Mouse (Mus musculus) liver, embryonic 16.5 days (tissue): ENCODE results near the gene Bnc2. TPM values are rescaled to one million over a fixed set of nuclear protein-coding genes. Genes with fewer than 3 reads are reported as not detected.

Source experiments
- ATAC-seq: fragments of 200-750 bp; cut with Nextera tagmentation; 2 replicates; pipeline ENCODE4 v1.8.0; 2017; ENCODE audit warnings: low read depth, mild to moderate bottlenecking, moderate number of reproducible peaks, moderate library complexity
- H3K27ac ChIP-seq: fragments of 300-500 bp; sonication (generic); 2 replicates; pipeline ENCODE4 v1.5.1; 2014; ENCODE audit warnings: mild to moderate bottlenecking, low read length
- H3K27me3 ChIP-seq: fragments of 300-500 bp; sonication (generic); 2 replicates; pipeline ENCODE4 v1.6.1; 2014; ENCODE audit warnings: low read depth, low read length, mixed read lengths; ENCODE audit not compliant: control insufficient read depth, insufficient read depth
- H3K36me3 ChIP-seq: fragments of 300-500 bp; sonication (generic); 2 replicates; pipeline ENCODE4 v1.6.1; 2014; ENCODE audit warnings: mild to moderate bottlenecking; ENCODE audit not compliant: control insufficient read depth, insufficient read depth
- H3K4me1 ChIP-seq: fragments of 300-500 bp; sonication (generic); 2 replicates; pipeline ENCODE4 v1.6.1; 2014; ENCODE audit warnings: low read depth, low read length, mixed read lengths; ENCODE audit not compliant: control insufficient read depth
- H3K4me2 ChIP-seq: fragments of 300-500 bp; sonication (generic); 2 replicates; pipeline ENCODE4 v1.6.1; 2014; ENCODE audit warnings: low read depth, low read length, mixed read lengths
- H3K4me3 ChIP-seq: fragments of 300-500 bp; sonication (generic); 2 replicates; pipeline ENCODE4 v1.5.1; 2014; ENCODE audit warnings: low read depth, mild to moderate bottlenecking, low read length
- H3K9ac ChIP-seq: fragments of 300-500 bp; sonication (generic); 2 replicates; pipeline ENCODE4 v1.6.1; 2014; ENCODE audit warnings: low read depth, low read length
- H3K9me3 ChIP-seq: fragments of 300-500 bp; sonication (generic); replicated peaks from 2 replicates; pipeline ENCODE4 v1.6.1; 2016; ENCODE audit warnings: low read length; ENCODE audit not compliant: control insufficient read depth
- WGBS: fragments of 180-500 bp; shearing (Covaris S2); extraction: QIAGEN DNeasy Blood & Tissue Kit; methylation state at CpG from one replicate; pipeline ENCODE4 v1.1.7; 2014; ENCODE audit not compliant: insufficient replicate concordance; 5-methylcytosine and 5-hydroxymethylcytosine counted together
- polyA plus RNA-seq: library from polyadenylated mRNA; unstranded; fragments of >200 nt; fragmentation: Nextera tagmentation; extraction: Ambion mirVana; gene quantifications from 2 replicates; pipeline ENCODE4 v1.2.1, GENCODE M21; 2015

Bnc2 gene
- polyA plus RNA-seq, 1 experiment from 2014 or later = 0.33 TPM

DNA sequence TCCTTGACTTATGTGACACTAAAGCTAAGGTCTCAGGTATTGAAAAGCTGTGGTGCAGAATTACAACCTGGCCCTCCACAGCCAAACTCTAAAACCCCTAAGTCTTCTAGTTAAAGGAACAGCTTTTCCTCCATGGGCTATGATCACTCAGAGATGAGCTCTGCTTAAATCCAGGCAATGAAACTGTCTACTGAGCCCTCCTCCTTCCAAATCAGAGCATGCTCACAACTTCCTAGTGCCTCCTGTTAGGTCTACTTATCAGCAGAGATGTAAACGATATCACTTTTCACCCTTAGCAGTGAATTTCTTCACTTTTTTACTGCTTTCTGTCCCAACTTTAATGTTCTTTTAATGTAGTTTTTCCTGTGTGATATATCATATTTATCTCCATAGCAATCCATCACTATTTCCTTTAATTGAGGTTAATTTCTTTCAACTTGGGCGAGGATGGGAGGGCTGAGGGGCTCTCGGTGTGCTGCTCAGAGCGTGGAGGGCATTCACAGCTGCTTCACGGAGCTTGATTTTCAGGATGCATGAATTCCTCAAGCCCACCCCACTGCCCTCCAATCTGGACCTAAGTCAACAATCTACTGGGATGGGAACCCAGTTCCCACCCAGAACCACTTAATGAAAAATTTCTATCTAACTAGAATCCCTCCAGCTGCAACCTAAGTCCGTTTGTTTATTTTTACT, 94.7 kb downstream of the Bnc2 start:
- WGBS = 55% methylated on average over 6 of the region's 6 CpGs
- no peaks in the 10 kb centered on the region for H3K9me3 ChIP-seq
- no peak overlapping the region for H3K9ac ChIP-seq

DNA sequence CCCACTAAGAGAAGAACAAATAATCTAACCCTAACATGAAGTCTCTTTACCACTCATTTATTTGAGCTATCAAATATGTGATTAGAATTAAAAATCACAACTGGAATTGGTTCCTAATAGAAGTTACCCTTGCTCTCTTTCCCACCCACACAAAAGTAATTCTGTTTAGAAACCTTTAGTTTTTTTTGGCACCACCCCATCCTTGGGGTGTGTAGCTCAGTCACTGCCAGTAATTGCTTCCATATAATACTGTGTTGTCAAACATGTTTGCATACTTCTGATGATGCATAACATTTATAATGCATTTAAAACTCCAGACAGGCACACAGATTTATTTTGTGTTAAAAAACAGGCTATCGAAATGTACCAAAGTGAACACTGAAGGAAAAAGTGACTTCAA, 96.8 kb downstream of the Bnc2 start:
- Histone ChIP-seq H3K4me1 (no peaks in the 10 kb centered on the region), H3K27ac (no peak overlapping the region), H3K27me3 (no peaks in the 10 kb centered on the region), H3K9ac (no peak overlapping the region), H3K4me2 (no peak overlapping the region), H3K9me3 (no peaks in the 10 kb centered on the region), H3K4me3 (no peak overlapping the region), H3K36me3 (no peaks in the 10 kb centered on the region)
- no peak for ATAC-seq
- 81% methylated on average over 1 of the region's 1 CpGs for WGBS

More for the DNA sequence above, 94.7 kb downstream of the Bnc2 start:
- ATAC-seq = no peak
- Histone ChIP-seq H3K4me1 (no peaks in the 10 kb centered on the region), H3K27ac (no peak overlapping the region), H3K36me3 (no peaks in the 10 kb centered on the region), H3K4me2 (no peak overlapping the region), H3K4me3 (no peak overlapping the region), H3K27me3 (no peaks in the 10 kb centered on the region)

DNA sequence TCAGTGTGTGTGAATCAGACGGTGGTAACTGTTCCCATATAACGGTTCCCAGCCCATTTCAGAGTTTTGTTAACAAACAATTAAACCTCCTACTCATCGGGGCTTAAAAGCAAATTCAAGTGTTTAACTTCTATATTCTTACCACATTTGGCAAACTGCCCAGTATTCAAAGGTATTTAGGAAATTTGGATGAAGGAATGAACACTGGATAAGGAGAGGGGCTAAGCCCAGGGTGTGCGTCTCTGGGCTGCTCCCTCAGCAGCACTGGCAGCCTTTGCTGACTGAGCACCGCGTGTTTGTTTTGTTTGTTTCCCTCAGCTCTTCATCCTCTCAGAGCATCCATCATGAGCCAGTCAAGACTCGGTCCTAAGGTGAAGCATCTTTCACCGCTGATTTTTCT, 109.0 kb downstream of the Bnc2 start:
- Histone ChIP-seq H3K9me3 (no peaks in the 10 kb centered on the region), H3K4me2 (no peak overlapping the region), H3K36me3 (no peaks in the 10 kb centered on the region), H3K4me3 (no peak overlapping the region), H3K9ac (no peak overlapping the region), H3K27ac (no peak overlapping the region), H3K27me3 (no peaks in the 10 kb centered on the region), H3K4me1 (no peaks in the 10 kb centered on the region)
- 61% methylated on average over 8 of the region's 8 CpGs for WGBS
- ATAC-seq = no peak

DNA sequence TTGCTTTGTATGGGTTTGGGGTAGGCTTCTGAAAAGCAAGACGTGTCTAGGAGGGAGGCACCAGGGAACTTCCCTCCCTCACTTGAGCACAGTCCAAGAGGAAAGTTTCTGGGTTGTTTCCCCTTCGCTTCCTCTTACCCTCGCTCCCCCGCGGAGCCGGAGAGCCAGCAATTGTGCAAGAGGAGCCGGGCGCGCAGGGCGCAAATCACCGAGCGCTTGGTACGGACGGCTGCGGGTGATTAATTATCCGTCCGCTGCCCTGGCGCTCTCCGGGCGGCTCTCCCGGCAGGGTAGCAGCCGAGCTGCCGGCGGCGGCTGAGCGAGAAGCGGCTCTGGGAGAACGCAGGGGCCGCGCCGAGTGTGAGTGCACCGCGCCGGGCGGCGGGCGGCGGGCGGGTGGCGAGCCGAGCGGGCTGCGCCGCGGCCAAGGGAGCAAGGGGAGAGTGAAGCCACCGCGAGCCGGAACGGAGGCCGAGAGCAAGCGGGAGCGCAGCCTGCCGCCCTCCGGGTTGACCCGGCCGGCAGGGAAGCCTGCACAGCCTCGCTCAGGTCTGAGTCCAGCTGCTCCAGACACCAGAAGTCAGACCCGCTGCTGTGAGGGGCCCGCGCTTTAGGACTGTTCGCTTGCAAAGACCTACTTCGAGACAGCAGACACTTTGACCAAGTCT, 129.7 kb downstream of the Bnc2 start:
- no peaks in the 10 kb centered on the region for H3K36me3 ChIP-seq
- H3K27ac ChIP-seq = no peak overlapping the region
- peak overlapping the region; percentile 57 for H3K4me2 ChIP-seq
- no peaks in the 10 kb centered on the region for H3K9me3 ChIP-seq
- no peaks in the 10 kb centered on the region for H3K4me1 ChIP-seq
- peaks cover 14% of the 10 kb centered on the region for H3K27me3 ChIP-seq
- H3K9ac ChIP-seq = peak overlapping the region; percentile 20; the same call in 1 of the 2 replicates
- WGBS = under 1% methylated on average over 62 of the region's 62 CpGs
- H3K4me3 ChIP-seq = peak overlapping the region; percentile 55
- ATAC-seq = peak; percentile 82

DNA sequence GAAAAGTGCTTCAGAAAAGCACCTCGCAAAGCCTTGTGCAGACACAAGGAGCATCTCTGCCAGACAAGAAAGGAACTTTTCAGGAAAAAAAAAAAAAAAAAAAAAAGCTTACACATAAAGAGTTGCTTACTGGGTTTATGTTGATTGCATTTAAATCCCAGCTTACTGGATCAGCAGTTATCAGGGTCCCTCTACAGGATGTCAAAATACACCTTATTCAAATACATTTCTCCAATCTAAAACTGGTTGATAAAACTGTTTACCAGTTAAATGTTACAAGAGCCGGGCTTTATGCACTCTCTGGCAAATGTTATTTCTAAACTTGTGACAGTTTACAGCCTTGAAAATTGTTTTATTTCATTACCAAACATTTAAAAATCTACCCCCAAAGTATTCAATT, 130.4 kb downstream of the Bnc2 start:
- no peak overlapping the region for H3K27ac ChIP-seq
- WGBS = 35% methylated on average over 2 of the region's 2 CpGs
- no peaks in the 10 kb centered on the region for H3K4me1 ChIP-seq
- H3K36me3 ChIP-seq = no peaks in the 10 kb centered on the region
- H3K9me3 ChIP-seq = no peaks in the 10 kb centered on the region
- H3K27me3 ChIP-seq = peaks cover 14% of the 10 kb centered on the region
- H3K4me2 ChIP-seq = no peak overlapping the region
- ATAC-seq = no peak
- no peak overlapping the region for H3K4me3 ChIP-seq
- no peak overlapping the region for H3K9ac ChIP-seq

DNA sequence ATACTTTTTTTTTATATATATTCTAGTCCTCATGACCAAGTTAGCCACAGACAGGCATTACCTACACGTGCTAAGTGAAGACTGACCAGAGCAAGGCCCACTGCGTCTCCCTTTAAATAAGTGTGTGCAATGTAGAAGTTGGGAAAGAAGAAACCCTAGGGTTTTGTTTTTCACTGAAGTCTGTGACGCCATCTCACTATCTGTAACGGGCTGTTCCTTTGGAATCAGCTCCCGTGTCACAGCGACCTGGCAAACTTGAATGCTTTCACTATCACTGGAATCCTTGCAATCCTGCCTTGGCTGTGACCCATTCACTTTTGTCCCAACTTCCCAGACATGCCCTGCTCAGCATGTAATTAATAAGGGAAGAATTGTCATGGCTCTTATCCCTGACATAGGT, 134.5 kb downstream of the Bnc2 start:
- no peak for ATAC-seq
- Histone ChIP-seq H3K9ac (no peak overlapping the region), H3K36me3 (no peaks in the 10 kb centered on the region), H3K4me3 (no peak overlapping the region), H3K27ac (no peak overlapping the region), H3K4me1 (no peaks in the 10 kb centered on the region), H3K4me2 (no peak overlapping the region), H3K27me3 (peaks cover 11% of the 10 kb centered on the region), H3K9me3 (no peaks in the 10 kb centered on the region)
- 56% methylated on average over 6 of the region's 6 CpGs for WGBS

DNA sequence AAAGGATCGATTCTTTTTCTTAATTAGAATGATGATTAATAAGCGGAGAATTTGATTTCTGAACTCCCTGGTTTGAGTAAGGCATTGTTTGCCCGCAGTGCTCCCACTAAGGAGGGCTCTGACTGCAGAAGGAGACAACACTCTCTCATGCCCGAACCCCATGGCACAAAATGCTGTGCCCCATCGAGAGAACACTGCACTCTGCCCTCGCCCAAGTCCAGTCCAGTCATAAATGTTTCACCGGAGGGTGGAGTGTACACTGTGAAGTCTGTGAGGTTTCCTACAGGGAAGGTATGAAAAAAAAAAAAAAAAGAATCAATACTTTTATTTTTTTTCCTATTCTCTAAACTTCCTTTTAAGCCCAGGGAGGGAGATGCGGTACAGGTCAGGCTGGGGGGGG, 135.7 kb downstream of the Bnc2 start:
- no peaks in the 10 kb centered on the region for H3K36me3 ChIP-seq
- no peaks in the 10 kb centered on the region for H3K9me3 ChIP-seq
- H3K27ac ChIP-seq = no peak overlapping the region
- H3K4me3 ChIP-seq = no peak overlapping the region
- no peaks in the 10 kb centered on the region for H3K4me1 ChIP-seq
- 61% methylated on average over 8 of the region's 8 CpGs for WGBS
- peaks cover 5% of the 10 kb centered on the region for H3K27me3 ChIP-seq
- ATAC-seq = no peak
- no peak overlapping the region for H3K4me2 ChIP-seq
- no peak overlapping the region for H3K9ac ChIP-seq

DNA sequence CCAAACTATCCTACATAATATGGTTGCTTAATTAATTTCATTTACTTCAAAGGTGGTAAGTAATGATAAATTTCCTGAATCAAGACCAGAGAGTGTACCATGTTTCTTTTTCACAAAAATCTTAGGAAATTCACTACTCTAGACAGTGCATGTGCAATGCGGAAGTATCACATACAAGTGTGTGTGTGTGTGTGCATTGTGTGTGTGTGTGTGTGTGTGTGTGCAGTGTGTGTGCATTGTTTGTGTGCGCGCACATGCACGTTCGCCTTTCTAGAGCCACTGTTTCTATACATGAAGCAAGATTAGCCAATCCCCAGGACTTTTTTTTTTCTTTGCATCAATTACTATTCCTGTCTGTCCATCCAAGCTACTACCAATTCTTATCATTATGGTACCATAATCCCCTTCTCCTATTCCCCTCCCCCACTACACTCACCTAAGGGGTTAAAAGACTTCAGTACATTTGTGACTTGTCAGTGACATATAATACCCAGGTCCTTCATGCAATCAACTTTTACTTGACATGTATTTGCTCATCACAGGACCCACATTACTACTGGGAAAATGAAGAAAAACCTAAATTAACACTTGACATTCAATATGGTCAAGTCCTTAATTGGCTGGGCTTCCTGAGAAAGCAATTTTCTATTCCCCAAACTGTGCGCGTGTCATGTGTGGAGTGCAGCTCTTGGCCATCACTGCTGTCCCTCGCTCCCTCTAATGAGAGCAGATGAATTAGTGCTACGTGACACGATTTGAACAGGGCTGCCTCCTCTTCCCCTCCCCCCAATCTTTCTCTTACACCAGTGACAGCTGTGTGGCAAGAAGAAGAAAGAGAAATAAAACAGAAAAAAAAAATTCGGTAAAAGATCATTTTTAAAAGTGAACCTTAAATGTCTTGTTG, 145.9 kb downstream of the Bnc2 start:
- Histone ChIP-seq H3K4me1 (no peaks in the 10 kb centered on the region), H3K27me3 (no peaks in the 10 kb centered on the region), H3K9ac (no peak overlapping the region), H3K27ac (no peak overlapping the region), H3K4me3 (no peak overlapping the region), H3K9me3 (no peaks in the 10 kb centered on the region), H3K36me3 (no peaks in the 10 kb centered on the region), H3K4me2 (no peak overlapping the region)
- WGBS = 64% methylated on average over 11 of the region's 11 CpGs
- no peak for ATAC-seq

DNA sequence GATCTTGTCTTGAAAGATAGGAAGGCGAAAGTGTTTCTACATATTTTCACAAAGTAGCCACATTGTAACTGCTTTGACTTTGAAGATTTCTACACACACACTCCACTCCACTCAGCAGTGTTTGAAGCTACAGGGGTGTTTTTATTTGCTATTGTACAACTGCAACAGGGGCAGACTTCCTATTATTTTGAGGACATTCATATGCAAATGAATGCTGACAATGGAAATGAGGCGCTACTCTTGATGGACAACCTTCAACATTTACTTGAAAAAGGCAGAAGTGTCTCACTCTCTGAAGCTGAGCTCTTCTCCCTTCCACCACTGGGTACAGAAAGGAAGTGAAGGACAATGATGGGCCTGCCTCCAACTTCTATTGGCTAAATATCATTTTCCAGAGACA, 146.7 kb downstream of the Bnc2 start:
- Histone ChIP-seq H3K4me2 (no peak overlapping the region), H3K9ac (no peak overlapping the region), H3K4me1 (no peaks in the 10 kb centered on the region), H3K27ac (no peak overlapping the region), H3K9me3 (no peaks in the 10 kb centered on the region), H3K27me3 (no peaks in the 10 kb centered on the region), H3K36me3 (no peaks in the 10 kb centered on the region), H3K4me3 (no peak overlapping the region)
- no peak for ATAC-seq
- 51% methylated on average over 2 of the region's 2 CpGs for WGBS
